Mouse (Mus musculus) embryonic stem cell, embryonic (primary cell): Measurements from ENCODE around the gene Cdc14b.

ENCODE experiments used
- CTCF ChIA-PET, 4 experiments: fragments of 300-600 bp in 2 of 4; fragments of 350-600 bp in 2 of 4; sonication (Branson Sonifier 250); formaldehyde crosslinking; loops; one replicate each; lab custom pipeline; 2022; ENCODE audit warnings: inconsistent platforms in 2 of 4; lab: Charles Lee
- POLR2A ChIA-PET, 4 experiments: fragments of 300-600 bp in 2 of 4; fragments of 350-600 bp in 2 of 4; sonication (Branson Sonifier 250); formaldehyde crosslinking; loops; one replicate each; lab custom pipeline; 2022; ENCODE audit warnings: antibody characterized with exemption in 4 of 4, inconsistent platforms in 1 of 4; lab: Charles Lee

Gene Cdc14b

DNA sequence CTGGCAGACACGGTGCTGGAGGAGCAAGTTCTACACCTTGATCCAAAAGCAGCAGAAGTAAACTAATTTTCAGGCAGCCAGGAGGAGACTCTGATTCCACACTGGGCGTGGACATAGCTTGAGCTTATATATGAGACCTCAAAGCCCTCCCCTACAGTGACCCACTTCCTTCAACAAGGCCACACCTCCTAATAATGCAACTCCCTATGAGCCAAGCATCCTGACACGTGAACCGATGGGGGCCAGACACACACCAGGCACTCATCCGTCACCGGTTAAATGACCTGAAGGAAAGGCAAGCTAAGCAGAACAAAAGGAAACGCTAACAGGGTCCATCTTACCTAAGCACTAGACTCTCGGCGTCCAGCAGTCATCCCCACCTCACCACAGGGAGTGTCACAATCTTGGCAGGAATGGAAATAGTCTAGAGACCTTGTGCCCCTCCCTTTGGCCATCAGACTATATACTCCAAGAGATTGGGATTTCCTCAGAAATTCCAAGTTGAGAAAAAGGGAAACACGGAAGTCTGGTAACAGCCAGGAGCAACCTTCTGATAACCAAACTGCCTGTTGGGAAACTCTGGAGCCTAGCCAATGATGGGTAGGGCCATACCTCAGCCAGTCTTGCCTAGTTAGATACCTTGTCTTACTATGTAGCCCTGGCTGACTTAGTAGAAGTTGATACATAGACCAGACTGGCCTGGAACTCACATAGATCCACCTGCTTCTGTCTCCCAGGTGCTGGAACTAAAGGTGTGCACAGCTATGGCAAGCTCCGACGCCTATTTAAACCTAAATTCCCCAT is 17.9 kb downstream of the Cdc14b start:
- ChIA-PET POLR2A (interaction anchor here in 2 of 4 experiments (0.6 to 4.8 kb wide), 11 partner anchors 8 to 1055 kb away, joined by 3 to 25 read pairs (median 4); partner anchors contain the start of genes Aaed1 (in 1 of the 2), Cdc14b (in 1 of the 2) and Habp4 (in 1 of the 2)), CTCF (interaction anchor here (0.8 to 3.0 kb wide), 4 partner anchors 8 to 76 kb away, joined by 3 to 12 read pairs (median 5); no protein-coding TSS in a partner anchor)

GRCm38 (mm10) chr13:64254185-64254584 is 20.9 kb downstream of the Cdc14b start:
- ChIA-PET CTCF (interaction anchor here in 1 of 4 experiments (0.6 kb wide), 1 partner anchor 35 kb away, joined by 3 read pairs; no protein-coding TSS in a partner anchor), POLR2A (interaction anchor here in 1 of 4 experiments (0.6 to 0.9 kb wide), 3 partner anchors 45 to 100 kb away, joined by 3 to 5 read pairs (median 3); no protein-coding TSS in a partner anchor)

- ChIA-PET POLR2A (interaction anchor here in 1 of 4 experiments (0.9 kb wide), 1 partner anchor 70 kb away, joined by 3 read pairs; no protein-coding TSS in a partner anchor), CTCF (interaction anchor here in 1 of 4 experiments (0.6 kb wide), 1 partner anchor 35 kb away, joined by 3 read pairs; no protein-coding TSS in a partner anchor)
Observed at GRCm38 (mm10) chr13:64253697-64254096, 21.4 kb downstream of the Cdc14b start.

DNA sequence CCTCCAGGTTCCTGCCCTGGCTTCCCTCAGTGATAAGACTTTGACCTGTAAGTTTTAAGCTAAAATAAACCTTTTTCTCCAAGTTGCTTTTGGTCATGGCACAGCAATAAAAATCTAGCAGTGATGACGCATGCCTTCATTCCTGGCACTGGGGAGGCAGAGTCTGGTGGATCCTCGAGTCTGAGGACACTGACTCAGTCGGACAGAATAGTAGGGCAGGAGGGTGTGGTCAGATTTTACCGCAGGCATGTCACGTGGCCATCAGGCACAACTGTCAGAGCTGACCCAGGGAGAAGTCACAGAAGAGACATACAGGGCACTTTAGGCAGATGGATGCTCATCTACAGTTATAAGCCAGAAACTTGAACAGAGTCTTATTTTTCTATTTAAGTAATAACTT is 22.9 kb downstream of the Cdc14b start:
- ChIA-PET POLR2A (interaction anchor here in 3 of 4 experiments (0.8 to 2.9 kb wide), 11 partner anchors 8 to 104 kb away, joined by 3 to 16 read pairs (median 4); partner anchors contain the start of genes Aaed1 (in 1 of the 3), Cdc14b (in 1 of the 3) and Zfp367 (in 1 of the 3)), CTCF (interaction anchor here (0.6 to 5.6 kb wide), 12 partner anchors 8 to 420 kb away, joined by 3 to 78 read pairs (median 4); partner anchors contain the start of gene Cdc14b (in 1 of the 4))

DNA sequence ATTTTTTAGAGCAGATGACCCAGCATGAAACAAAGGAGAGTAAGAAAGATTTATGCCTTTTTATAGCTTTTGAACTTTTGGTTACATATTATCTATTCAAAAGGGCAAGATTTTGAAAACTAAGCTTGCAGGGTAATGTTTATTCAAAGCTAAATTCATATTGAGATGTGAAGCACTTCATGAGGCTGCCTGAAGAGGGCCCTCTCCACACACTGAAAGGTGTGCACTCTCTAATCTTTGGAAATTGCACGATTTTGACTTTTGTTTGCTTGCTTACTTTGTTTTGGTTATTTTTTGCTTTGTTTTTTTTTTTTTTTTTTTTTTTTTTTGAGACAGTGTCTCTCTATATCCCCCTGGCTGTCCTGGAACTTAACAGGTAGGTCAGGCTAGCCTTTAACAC is 24.7 kb downstream of the Cdc14b start:
- ChIA-PET CTCF (interaction anchor here (0.5 to 5.6 kb wide), 35 partner anchors 8 to 1548 kb away, joined by 3 to 78 read pairs (median 5); partner anchors contain the start of genes Aaed1 (in 1 of the 4) and Cdc14b (in 1 of the 4)), POLR2A (interaction anchor here in 3 of 4 experiments (0.7 to 2.9 kb wide), 12 partner anchors 8 to 712 kb away, joined by 3 to 25 read pairs (median 6); partner anchors contain the start of genes Cdc14b (in 2 of the 3) and Aaed1 (in 1 of the 3))

DNA sequence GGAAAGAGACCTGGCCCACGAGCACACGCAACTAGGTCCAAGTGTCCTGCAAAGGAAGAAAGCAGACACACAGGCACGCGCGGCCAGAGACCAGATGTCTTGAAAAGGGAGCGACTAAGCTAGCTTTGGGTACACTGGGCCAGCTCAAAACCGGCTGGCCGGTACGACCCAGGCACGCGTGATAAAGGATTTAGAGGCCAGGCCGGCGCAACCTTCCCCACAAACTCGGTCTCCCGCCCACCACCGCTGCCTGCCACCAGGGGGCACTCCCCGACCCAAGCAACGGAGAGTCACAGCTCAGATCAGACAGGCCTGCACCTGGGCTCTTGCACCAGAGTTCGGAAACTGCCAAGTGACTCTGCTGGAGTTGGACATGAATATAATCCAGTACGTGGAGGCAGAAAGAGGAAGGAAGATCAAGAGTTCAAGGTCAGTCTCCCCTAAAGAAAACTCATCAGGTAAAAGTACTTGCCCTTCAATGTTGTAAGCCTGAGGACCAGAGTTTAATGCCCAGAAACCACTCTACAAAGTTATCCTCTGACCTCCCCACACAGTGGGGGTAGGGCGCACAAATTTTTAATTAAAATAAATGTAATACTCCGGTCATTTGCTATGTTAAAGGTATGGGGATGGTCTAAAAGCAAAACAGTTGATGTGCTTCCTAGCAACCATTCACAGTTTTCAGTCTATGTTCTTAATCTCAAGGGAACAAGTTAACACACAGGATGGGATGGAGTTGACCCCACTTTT is 26.1 kb downstream of the Cdc14b start:
- CTCF ChIA-PET = interaction anchor here (0.5 to 5.6 kb wide), 37 partner anchors 9 to 190 kb away, joined by 3 to 78 read pairs (median 3); partner anchors contain the start of genes Aaed1 (in 1 of the 4) and Cdc14b (in 1 of the 4)
- POLR2A ChIA-PET = interaction anchor here in 3 of 4 experiments (0.8 to 2.8 kb wide), 17 partner anchors 10 to 818 kb away, joined by 3 to 25 read pairs (median 3); partner anchors contain the start of genes Cdc14b (in 2 of the 3), Aaed1 (in 1 of the 3) and Habp4 (in 1 of the 3)

DNA sequence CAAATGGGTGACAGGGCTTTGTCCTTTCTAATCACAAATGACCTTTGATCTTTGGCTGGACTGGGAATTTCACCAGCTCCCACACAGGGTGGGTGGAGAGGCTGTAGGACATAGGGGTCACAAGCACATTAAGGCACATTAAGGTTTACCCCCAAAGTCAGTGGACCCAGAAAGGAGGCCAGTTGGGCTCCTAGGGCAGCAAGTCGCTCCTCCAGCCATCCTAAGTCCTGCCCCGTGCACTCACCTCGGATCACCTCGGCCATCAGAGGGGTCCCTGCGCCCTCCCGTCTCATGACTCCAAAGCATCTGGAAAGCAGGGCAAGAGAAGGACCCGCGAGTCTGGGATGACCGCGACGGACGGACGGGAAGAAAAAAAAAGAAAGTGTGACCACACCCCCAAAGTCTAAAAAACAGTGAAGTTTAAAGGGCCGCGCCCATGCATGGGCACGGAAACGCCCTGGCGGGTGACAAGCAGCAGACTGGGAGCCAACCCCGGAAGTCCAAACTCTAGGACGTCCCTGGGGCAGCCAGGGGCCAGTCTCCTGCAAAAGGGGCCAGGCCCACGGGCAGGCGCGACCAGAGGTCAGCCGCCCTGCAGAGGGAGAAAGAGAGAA is 26.8 kb downstream of the Cdc14b start:
- CTCF ChIA-PET = interaction anchor here (0.6 to 5.6 kb wide), 35 partner anchors 8 to 191 kb away, joined by 3 to 78 read pairs (median 3); partner anchors contain the start of genes Aaed1 (in 1 of the 4) and Cdc14b (in 1 of the 4)
- POLR2A ChIA-PET = interaction anchor here in 3 of 4 experiments (0.8 to 2.8 kb wide), 18 partner anchors 11 to 817 kb away, joined by 3 to 25 read pairs (median 3); partner anchors contain the start of genes Cdc14b (in 2 of the 3), Aaed1 (in 1 of the 3) and Habp4 (in 1 of the 3)

DNA sequence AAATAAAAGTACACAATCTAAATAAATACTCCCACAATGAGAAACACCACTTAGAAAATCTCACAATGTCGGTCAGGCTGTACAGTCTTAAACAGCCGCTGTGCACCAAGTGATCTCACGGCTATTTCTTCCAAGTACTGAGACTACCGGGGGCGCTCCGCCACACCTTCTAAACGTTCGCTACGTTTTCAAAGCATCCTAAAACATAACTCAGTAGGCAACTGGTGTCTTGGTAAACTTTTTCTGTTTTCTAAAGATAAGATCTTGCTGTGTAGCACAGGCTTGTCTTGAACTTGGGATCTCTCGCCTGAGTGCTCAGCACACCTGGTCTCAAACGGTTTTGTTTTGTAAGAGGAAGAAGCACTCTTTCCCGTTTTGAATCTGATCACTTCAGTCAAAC is 29.0 kb downstream of the Cdc14b start:
- POLR2A ChIA-PET = interaction anchor here in 2 of 4 experiments (1.1 to 1.7 kb wide), 2 partner anchors 12 to 117 kb away, joined by 3 to 4 read pairs; no protein-coding TSS in a partner anchor
- CTCF ChIA-PET = interaction anchor here in 1 of 4 experiments (1.2 to 1.3 kb wide), 2 partner anchors 65 to 147 kb away, joined by 3 to 4 read pairs; no protein-coding TSS in a partner anchor

- CTCF ChIA-PET = no interaction called here
- POLR2A ChIA-PET = interaction anchor here in 2 of 4 experiments (1.0 to 1.6 kb wide), 2 partner anchors 9 to 58 kb away, joined by 3 to 8 read pairs; no protein-coding TSS in a partner anchor
Observed at GRCm38 (mm10) chr13:64244685-64245261, 30.3 kb downstream of the Cdc14b start.

DNA sequence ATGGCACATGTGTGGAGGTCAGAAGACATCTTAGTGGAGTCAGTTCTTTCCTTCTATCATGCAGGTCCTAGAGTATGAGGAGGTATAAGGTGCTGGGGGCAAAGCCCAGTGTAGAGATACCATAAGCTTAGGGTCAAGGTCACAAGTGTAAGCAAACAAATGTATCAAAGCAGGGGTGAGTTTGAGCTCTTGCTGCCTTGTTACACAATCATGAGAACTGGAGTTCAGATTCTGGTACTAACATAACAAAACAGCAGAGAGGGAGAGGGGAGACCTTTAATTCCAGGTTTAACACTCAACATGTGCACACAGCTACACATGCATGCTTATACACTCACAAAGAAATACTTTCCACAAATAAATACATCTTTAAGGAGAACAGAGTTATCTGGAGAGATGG is 32.4 kb downstream of the Cdc14b start:
- POLR2A ChIA-PET = interaction anchor here in 1 of 4 experiments (0.6 kb wide), 1 partner anchor 50 kb away, joined by 4 read pairs; no protein-coding TSS in a partner anchor

DNA sequence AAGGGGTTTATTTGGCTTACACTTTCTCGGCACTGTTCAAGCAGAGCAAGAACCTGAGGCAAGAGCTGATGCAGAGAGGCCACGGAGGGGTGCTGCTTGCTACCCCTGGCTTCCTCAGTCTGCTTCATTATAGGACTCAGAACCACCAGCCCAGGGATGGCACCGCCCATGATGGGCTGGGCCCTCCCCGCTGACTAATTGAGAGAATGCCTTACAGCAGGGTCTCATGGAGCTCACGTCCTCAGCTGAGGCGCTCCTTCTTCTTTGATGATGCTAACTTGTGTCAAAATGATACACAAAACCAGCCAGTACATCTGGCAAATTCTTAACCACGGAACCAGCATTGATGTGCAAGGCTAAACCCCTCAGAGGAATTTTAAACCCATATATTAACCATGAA is 34.5 kb downstream of the Cdc14b start:
- CTCF ChIA-PET = interaction anchor here in 2 of 4 experiments (2.0 to 2.3 kb wide), 2 partner anchors 8 to 60 kb away, joined by 5 read pairs; no protein-coding TSS in a partner anchor
- POLR2A ChIA-PET = no interaction called here

More for the DNA sequence above, 32.4 kb downstream of the Cdc14b start:
- CTCF ChIA-PET = interaction anchor here in 1 of 4 experiments (0.9 kb wide), 1 partner anchor 16 kb away, joined by 3 read pairs; no protein-coding TSS in a partner anchor

DNA sequence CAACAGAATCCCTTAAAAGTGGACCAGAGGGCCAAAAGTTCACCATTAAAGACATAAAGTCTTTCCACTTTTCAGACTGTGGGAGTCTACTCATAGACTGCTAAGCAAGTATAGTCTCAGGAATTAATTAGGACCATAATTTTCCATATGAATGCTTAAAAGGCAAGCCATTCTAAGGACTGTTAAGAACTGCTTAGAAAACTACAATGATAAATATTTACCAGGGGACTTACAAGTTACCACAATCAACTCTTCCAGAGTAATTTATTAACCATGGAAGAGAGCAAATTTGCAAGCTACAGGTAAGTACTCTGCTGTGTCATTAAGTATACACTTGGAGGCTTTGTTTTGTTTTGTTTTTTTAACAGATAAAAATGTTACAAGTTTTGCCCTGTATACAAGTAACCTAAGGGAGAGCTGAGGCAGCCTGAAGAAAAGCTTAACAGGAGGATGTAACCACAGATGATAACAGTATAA is 37.4 kb downstream of the Cdc14b start:
- CTCF ChIA-PET = interaction anchor here in 2 of 4 experiments (0.5 to 0.7 kb wide), 3 partner anchors 14 to 132 kb away, joined by 3 read pairs; no protein-coding TSS in a partner anchor
- POLR2A ChIA-PET = interaction anchor here in 2 of 4 experiments (1.0 to 1.1 kb wide), 2 partner anchors 11 to 14 kb away, joined by 3 read pairs; no protein-coding TSS in a partner anchor

- CTCF ChIA-PET = interaction anchor here in 1 of 4 experiments (0.5 kb wide), 1 partner anchor 132 kb away, joined by 3 read pairs; no protein-coding TSS in a partner anchor
- POLR2A ChIA-PET = interaction anchor here in 2 of 4 experiments (1.0 to 1.1 kb wide), 2 partner anchors 11 to 15 kb away, joined by 3 read pairs; no protein-coding TSS in a partner anchor
Observed at GRCm38 (mm10) chr13:64237000-64237680, 38.0 kb downstream of the Cdc14b start.

- ChIA-PET CTCF (interaction anchor here in 2 of 4 experiments (0.5 to 1.3 kb wide), 3 partner anchors 13 to 55 kb away, joined by 3 read pairs; no protein-coding TSS in a partner anchor), POLR2A (interaction anchor here in 1 of 4 experiments (1.0 to 1.5 kb wide), 3 partner anchors 9 to 74 kb away, joined by 3 read pairs; partner anchors contain the start of gene Habp4)
Observed at GRCm38 (mm10) chr13:64235777-64236176, 39.3 kb downstream of the Cdc14b start.
